Mouse (Mus musculus) C2C12 (cell line): ENCODE results near the gene Lemd1.

Experiments used
- CTCF ChIP-seq: IDR thresholded peaks from one replicate; pipeline ENCODE4 v1.5.1; 2011; ENCODE audit not compliant: control insufficient read depth, insufficient read depth, insufficient read length
- MYOD1 ChIP-seq: IDR thresholded peaks from one replicate; pipeline ENCODE4 v1.6.1; 2011; ENCODE audit warnings: low read depth; ENCODE audit not compliant: control insufficient read depth, insufficient read length

DNA sequence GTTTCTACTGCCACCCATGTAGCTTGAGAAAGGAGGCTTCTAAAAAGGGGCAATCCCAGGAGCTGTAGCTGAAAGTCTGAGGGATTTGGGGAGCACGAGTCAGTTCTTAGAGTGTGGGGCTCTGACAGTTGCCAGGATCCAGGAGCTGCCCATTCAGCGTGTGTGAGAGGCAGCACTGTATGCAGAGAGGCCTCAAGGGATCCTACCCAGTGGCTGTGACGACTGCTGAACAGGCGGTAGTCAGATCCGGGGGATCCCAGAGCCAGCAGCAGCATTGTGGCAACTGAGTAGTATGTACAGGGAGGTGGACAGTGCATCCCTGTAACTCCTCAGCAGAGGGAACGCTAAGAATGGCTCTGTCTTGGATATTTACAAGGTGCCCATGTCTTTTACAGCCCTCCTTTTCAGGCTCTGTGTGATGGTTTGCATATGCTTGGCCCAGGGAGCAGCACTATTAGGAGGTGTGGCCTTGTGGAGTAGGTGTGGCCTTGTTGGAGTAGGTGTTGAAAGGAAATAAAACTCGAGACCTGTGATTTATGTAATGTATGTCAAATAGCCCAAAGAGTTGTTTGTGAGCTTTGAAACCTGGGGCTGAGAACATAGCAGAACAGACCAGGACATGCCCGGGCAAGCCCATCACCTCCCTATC, 74.1 kb downstream of the Lemd1 start:
- TF ChIP-seq MYOD1 (no peak), CTCF (no peak)
